Mouse (Mus musculus): ENCODE data around the gene Rwdd3.

The Rwdd3 gene

GRCm38 (mm10) chr3:121160424-121160823, 11.1 kb downstream of the Rwdd3 start:
- DNase-seq (ENCODE audit: low spot score): no peak

GRCm38 (mm10) chr3:121159566-121159965, 11.9 kb downstream of the Rwdd3 start:
- DNase-seq (ENCODE audit: low spot score): no peak

GRCm38 (mm10) chr3:121158901-121159351, 12.6 kb downstream of the Rwdd3 start:
- DNase-seq (ENCODE audit: low spot score): no peak

GRCm38 (mm10) chr3:121157546-121158330, 13.8 kb downstream of the Rwdd3 start:
- no peak for DNase-seq (ENCODE audit: low spot score)

- no peak for DNase-seq (ENCODE audit: low spot score)
These were observed 14.9 kb downstream of the Rwdd3 start for GRCm38 (mm10) chr3:121156451-121157186.

GRCm38 (mm10) chr3:121156043-121156442, 15.5 kb downstream of the Rwdd3 start:
- DNase-seq (ENCODE audit: low spot score): no peak

- no peak for DNase-seq (ENCODE audit: low spot score)
These were observed 37.6 kb downstream of the Rwdd3 start for GRCm38 (mm10) chr3:121133937-121134336.

- DNase-seq (ENCODE audit: low spot score): no peak
These were observed 38.5 kb downstream of the Rwdd3 start for GRCm38 (mm10) chr3:121133039-121133438.

- no peak for DNase-seq (ENCODE audit: low spot score)
These were observed 44.3 kb downstream of the Rwdd3 start for GRCm38 (mm10) chr3:121127171-121127570.

- no peak for DNase-seq (ENCODE audit: low spot score)
These were observed 45.0 kb downstream of the Rwdd3 start for GRCm38 (mm10) chr3:121126476-121126875.

GRCm38 (mm10) chr3:121121072-121121471, 50.4 kb downstream of the Rwdd3 start:
- no peak for DNase-seq (ENCODE audit: low spot score)

GRCm38 (mm10) chr3:121116590-121116989, 54.9 kb downstream of the Rwdd3 start:
- no peak for DNase-seq (ENCODE audit: low spot score)

- no peak for DNase-seq (ENCODE audit: low spot score)
These were observed 55.4 kb downstream of the Rwdd3 start for GRCm38 (mm10) chr3:121116067-121116466.

- no peak for DNase-seq (ENCODE audit: low spot score)
These were observed 60.4 kb downstream of the Rwdd3 start for GRCm38 (mm10) chr3:121111068-121111467.

GRCm38 (mm10) chr3:121110430-121110829, 61.1 kb downstream of the Rwdd3 start:
- DNase-seq (ENCODE audit: low spot score): no peak

GRCm38 (mm10) chr3:121107481-121107880, 64.0 kb downstream of the Rwdd3 start:
- DNase-seq (ENCODE audit: low spot score): no peak

- no peak for DNase-seq (ENCODE audit: low spot score)
These were observed 66.1 kb downstream of the Rwdd3 start for GRCm38 (mm10) chr3:121105408-121105708.
